Comparison of ENCODE assay signal across 10 mouse cellular contexts in genomic region chr11:11115031-11115647, GRCm38 (mm10). TPM values are rescaled to one million over a fixed set of nuclear protein-coding genes. Genes with fewer than 3 reads are reported as not detected.
A peak's percentile ranks its signal among the peaks of the same experiment; 100 is the strongest.
DNase-seq lines count a peak whose midpoint lies in the region; ATAC-seq and TF ChIP-seq lines count a peak whose summit lies in the region.
"Had no signal": no experiment of that assay in that cellular context is flagged by ENCODE, and none has a peak within 500 bp of the region (broad histone marks: within the 10 kb centered on the region; RNA-seq: fewer than 3 reads in every experiment).

No protein-coding gene starts in this region.

- no peak for DNase-seq in heart, postnatal 4 days
- DNase-seq in ES-E14 (ENCODE audit: low read depth, low spot score) = peak; percentile 26
- no peak for DNase-seq in forebrain, embryonic 14.5 days (ENCODE audit: low spot score)
- no peak for DNase-seq in midbrain, embryonic 10.5 days (ENCODE audit: low spot score)
- no peak for DNase-seq in ovary, postnatal 10 days (ENCODE audit: low spot score)
- no peak for DNase-seq in lung, adult 2 months
- DNase-seq: cerebellum, adult 9-10 months; spleen, adult 18-20 months had no signal

- no peak for TF ChIP-seq POLR2A in lung, adult 2 months (IDR thresholded peaks at IDR 0.05; ENCODE audit: borderline replicate concordance, extremely low read depth, low read depth, low read length)

- H3K9me3 ChIP-seq in heart, embryonic 13.5 days = no peaks in the 10 kb centered on the region
- H3K9me3 ChIP-seq in ES-E14 (ENCODE audit: control insufficient read depth, insufficient read depth, low read depth, low read length) = no peaks in the 10 kb centered on the region
- H3K9me3 ChIP-seq in forebrain, embryonic 14.5 days (replicated peaks; ENCODE audit: control insufficient read depth, low read length) = no peaks in the 10 kb centered on the region
- peaks cover 4% of the 10 kb centered on the region for H3K9me3 ChIP-seq in midbrain, embryonic 10.5 days (replicated peaks)

- peak overlapping the region; percentile 55 for H3K4me3 ChIP-seq in heart, embryonic 13.5 days
- peak overlapping the region; percentile 55 to 71; a peak in 3 of 4 replicates for H3K4me3 ChIP-seq in ES-E14 (ENCODE audit: insufficient read depth in 1 of 2, low read depth in 1 of 2, low read length in 2 of 2, poor library complexity in 1 of 2, severe bottlenecking in 1 of 2)
- H3K4me3 ChIP-seq in forebrain, embryonic 14.5 days (ENCODE audit: low read depth, low read length) = peak overlapping the region; percentile 49
- peak overlapping the region; percentile 70 for H3K4me3 ChIP-seq in midbrain, embryonic 10.5 days
- no peak overlapping the region for H3K4me3 ChIP-seq in lung, adult 2 months (replicated peaks; ENCODE audit: extremely low read depth, low read depth, low read length)

- peaks cover 32% of the 10 kb centered on the region for H3K4me1 ChIP-seq in heart, embryonic 13.5 days
- H3K4me1 ChIP-seq in ES-E14 (ENCODE audit: control insufficient read depth in 2 of 2, insufficient read depth in 2 of 2, low read length in 2 of 2, poor library complexity in 1 of 2) = peaks cover 0 to 3% of the 10 kb centered on the region in 2 experiments; a peak in 1 of 4 replicates
- H3K4me1 ChIP-seq in forebrain, embryonic 14.5 days (ENCODE audit: control insufficient read depth, insufficient read depth, low read length) = peaks cover 19% of the 10 kb centered on the region; the same call in 1 of the 2 replicates
- peaks cover 33% of the 10 kb centered on the region for H3K4me1 ChIP-seq in midbrain, embryonic 10.5 days
- H3K4me1 ChIP-seq in lung, adult 2 months (ENCODE audit: control insufficient read depth, insufficient read depth, low read length) = no peaks in the 10 kb centered on the region

- H3K36me3 ChIP-seq in heart, embryonic 13.5 days = no peaks in the 10 kb centered on the region
- no peaks in the 10 kb centered on the region for H3K36me3 ChIP-seq in ES-E14 (ENCODE audit: control insufficient read depth, insufficient read depth, low read length, poor library complexity, severe bottlenecking)
- H3K36me3 ChIP-seq in forebrain, embryonic 14.5 days (ENCODE audit: control insufficient read depth, insufficient read depth, low read length) = no peaks in the 10 kb centered on the region
- H3K36me3 ChIP-seq in midbrain, embryonic 10.5 days = no peaks in the 10 kb centered on the region

- H3K4me2 ChIP-seq in heart, embryonic 13.5 days = peak overlapping the region; percentile 86
- peak overlapping the region; percentile 94 for H3K4me2 ChIP-seq in forebrain, embryonic 14.5 days (ENCODE audit: low read length)

- TF ChIP-seq CTCF in lung, adult 2 months (IDR thresholded peaks at IDR 0.05; ENCODE audit: insufficient read depth, low read length) = no peak

- in situ Hi-C loops in ES-E14 (cut with MboI; ENCODE audit: low sequenced_read_pairs in 2 of 2, unreplicated experiment in 2 of 2) = no loop called here

- ATAC-seq in heart, embryonic 13.5 days (ENCODE audit: extremely low read depth, insufficient number of reproducible peaks, low FRiP score, low TSS enrichment) = no peak
- no peak for ATAC-seq in forebrain, embryonic 14.5 days
- ATAC-seq in granulocyte monocyte progenitor cell, adult 5-6 weeks (replicated peaks; ENCODE audit: poor library complexity, severe bottlenecking) = no peak

- 0 out of 2 replicates have a peak overlapping the region, but pooled peaks have one; percentile 61 for H3K9ac ChIP-seq in heart, embryonic 13.5 days
- H3K9ac ChIP-seq in ES-E14 (ENCODE audit: insufficient read depth, low read depth, low read length, poor library complexity, severe bottlenecking) = 0 out of 2 replicates have a peak overlapping the region, but pooled peaks have one; percentile 20
- H3K9ac ChIP-seq in forebrain, embryonic 14.5 days (ENCODE audit: low read length) = peak overlapping the region; percentile 60

- no peak overlapping the region for H3K27ac ChIP-seq in heart, embryonic 13.5 days (replicated peaks)
- no peak overlapping the region for H3K27ac ChIP-seq in ES-E14 (ENCODE audit: insufficient read depth, low read depth, low read length, poor library complexity, severe bottlenecking)
- H3K27ac ChIP-seq in forebrain, embryonic 14.5 days (ENCODE audit: low read depth, low read length) = no peak overlapping the region
- peak overlapping the region; percentile 63; the same call in 1 of the 2 replicates for H3K27ac ChIP-seq in midbrain, embryonic 10.5 days (replicated peaks)

- peaks cover 84% of the 10 kb centered on the region for H3K27me3 ChIP-seq in heart, embryonic 13.5 days (replicated peaks)
- H3K27me3 ChIP-seq in forebrain, embryonic 14.5 days (replicated peaks; ENCODE audit: control insufficient read depth, insufficient read depth, low read length) = peaks cover 45% of the 10 kb centered on the region
- peaks cover 81% of the 10 kb centered on the region for H3K27me3 ChIP-seq in midbrain, embryonic 10.5 days (ENCODE audit: low read depth, poor library complexity, severe bottlenecking)

- 2% methylated on average over 17 of the region's 17 CpGs for WGBS in heart, embryonic 13.5 days
- WGBS in forebrain, embryonic 14.5 days = 0% methylated on average over 17 of the region's 17 CpGs
- under 1% methylated on average over 17 of the region's 17 CpGs for WGBS in midbrain, embryonic 10.5 days
- WGBS in lung, adult 2 months = under 1% methylated on average over 17 of the region's 17 CpGs

TF ChIP-seq in ES-E14, 5 proteins besides CTCF, POLR2A, EP300 and RAD21:
- no peak for TF ChIP-seq MAFK (IDR thresholded peaks at IDR 0.05; ENCODE audit: insufficient read depth, low read depth, low read length)
- no peak for TF ChIP-seq ZNF384 (IDR thresholded peaks at IDR 0.05; ENCODE audit: low read depth, low read length)
- TF ChIP-seq ZC3H11A (IDR thresholded peaks at IDR 0.05; ENCODE audit: borderline replicate concordance, low read depth, low read length) = no peak
- no peak for TF ChIP-seq HCFC1 (IDR thresholded peaks at IDR 0.05; ENCODE audit: borderline replicate concordance, insufficient read depth, low read length)
- no peak for TF ChIP-seq CHD2 (IDR thresholded peaks at IDR 0.05; ENCODE audit: low read depth, low read length)

RNA-seq across cellular contexts. Expression of gene Vwc2, which starts 1.1 kb away (rescaled TPM):
- polyA plus RNA-seq in heart, embryonic 13.5 days (2015; fragmentation: Nextera tagmentation; extraction: Ambion mirVana) = 0.71 and 0.74 TPM in 2 replicates
- under 1 TPM; 0.23 to 0.26 TPM for total RNA-seq in heart, postnatal 4 days (2021)
- total RNA-seq in ES-E14 (2012; rRNA removed) = 0.49 and 1.1 TPM in 2 replicates
- 4.1 and 4.8 TPM in 2 replicates for polyA plus RNA-seq in forebrain, embryonic 14.5 days (2014; fragmentation: Nextera tagmentation; extraction: Ambion mirVana)
- polyA plus RNA-seq in midbrain, embryonic 10.5 days (2016; fragmentation: Nextera tagmentation; extraction: Ambion mirVana) = 0.42 and 0.55 TPM in 2 replicates
- total RNA-seq in granulocyte monocyte progenitor cell, adult 5-6 weeks (2014; fragmentation: Nextera tagmentation) = not detected in 2 replicates
- total RNA-seq in granulocyte monocyte progenitor cell, adult 5-6 weeks (2017) = 0.04 TPM in 1 of 2 replicates, not detected in the other
- polyA plus RNA-seq in lung, adult 2 months (2012; rRNA removed) = 0.27 and 0.51 TPM in 2 replicates
